Mouse (Mus musculus) cerebellum, postnatal 25 days (tissue): ENCODE measurements around the gene Sim1.
A peak's percentile ranks its signal among the peaks of the same experiment; 100 is the strongest.

Experiments
- DNase-seq, 2 experiments: peaks; one replicate each; pipeline ENCODE4 v3.0.0; 2021; ENCODE audit warnings: mixed read lengths in 2 of 2

The Sim1 gene

GRCm38 (mm10) chr10:50901601-50902475, 7.3 kb downstream of the Sim1 start:
- DNase-seq: peak in 1 of 2 experiments; percentile 32

GRCm38 (mm10) chr10:50902741-50903715, 8.5 kb downstream of the Sim1 start:
- DNase-seq: peak in 1 of 2 experiments; percentile 45

GRCm38 (mm10) chr10:50903846-50904763, 9.6 kb downstream of the Sim1 start:
- peak in 1 of 2 experiments; percentile 14 for DNase-seq

- DNase-seq: no peak
These were observed 10.5 kb downstream of the Sim1 start for GRCm38 (mm10) chr10:50904764-50905701.

- DNase-seq: no peak
These were observed 15.8 kb downstream of the Sim1 start for GRCm38 (mm10) chr10:50910400-50910799.

GRCm38 (mm10) chr10:50910861-50911410, 16.4 kb downstream of the Sim1 start:
- DNase-seq: no peak

DNA sequence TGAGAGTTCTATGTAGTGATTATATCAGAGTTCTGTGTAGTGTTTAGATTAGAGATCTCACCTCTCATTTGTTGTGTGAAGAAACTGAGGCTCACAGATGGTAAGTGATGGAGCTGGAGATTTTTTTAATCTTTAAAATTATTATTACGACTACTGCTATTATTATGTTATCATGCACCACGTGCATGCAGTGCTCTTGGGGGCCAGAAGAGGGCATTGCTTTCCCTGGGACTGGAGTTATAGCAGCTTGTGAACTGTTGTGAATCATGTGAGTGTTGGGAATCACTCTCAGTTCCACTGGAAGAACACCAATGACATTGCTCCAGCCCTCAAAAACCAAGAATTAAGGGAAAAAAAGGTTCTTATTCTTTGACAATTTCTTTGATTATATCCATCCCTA, 21.1 kb downstream of the Sim1 start:
- no peak for DNase-seq

GRCm38 (mm10) chr10:50929281-50929680, 34.7 kb downstream of the Sim1 start:
- DNase-seq: no peak

DNA sequence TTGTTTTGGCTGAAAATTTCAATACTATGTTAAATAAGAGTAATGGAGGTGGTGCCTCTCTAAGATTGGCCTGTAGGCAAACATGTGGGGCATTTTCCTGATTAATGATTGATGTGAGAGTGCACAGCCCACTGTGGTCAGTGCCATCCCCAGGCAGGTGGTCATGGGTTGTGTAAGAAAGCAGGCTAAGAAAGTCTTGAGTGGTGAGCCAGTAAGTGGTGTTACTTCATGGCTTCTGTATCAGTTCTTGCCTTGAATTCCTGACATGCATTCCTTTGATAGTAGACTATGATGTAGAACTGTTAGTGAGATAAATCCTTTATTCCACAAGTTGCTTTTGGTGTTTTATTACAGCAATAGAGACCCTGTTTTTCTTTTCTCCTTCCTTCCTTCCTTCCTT, 41.1 kb downstream of the Sim1 start:
- no peak for DNase-seq

- no peak for DNase-seq
These were observed 79.1 kb downstream of the Sim1 start for GRCm38 (mm10) chr10:50973625-50974024.

DNA sequence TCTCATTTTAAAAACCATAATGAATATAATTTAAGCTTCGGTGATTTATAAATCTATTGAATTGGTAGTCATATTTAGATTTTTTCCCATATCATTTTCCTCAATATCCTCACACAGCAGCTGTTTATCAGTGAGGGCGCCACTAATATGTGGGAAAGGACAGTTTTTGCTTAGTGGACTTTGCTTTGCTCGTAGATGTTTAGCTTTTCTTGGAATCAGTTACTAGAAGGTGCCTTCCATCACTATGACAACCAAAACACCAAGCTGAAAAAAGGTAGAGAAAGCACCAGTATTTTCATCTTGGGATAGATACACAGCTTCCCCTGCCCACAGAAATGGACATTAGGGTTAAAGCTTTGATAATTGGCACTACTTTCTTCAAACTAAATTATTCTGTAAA, 87.3 kb downstream of the Sim1 start:
- DNase-seq: no peak

GRCm38 (mm10) chr10:50983620-50984019, 89.1 kb downstream of the Sim1 start:
- no peak for DNase-seq

- no peak for DNase-seq
These were observed 113.2 kb downstream of the Sim1 start for GRCm38 (mm10) chr10:51007798-51008197.

GRCm38 (mm10) chr10:51011391-51012150, 117.0 kb downstream of the Sim1 start:
- no peak for DNase-seq

DNA sequence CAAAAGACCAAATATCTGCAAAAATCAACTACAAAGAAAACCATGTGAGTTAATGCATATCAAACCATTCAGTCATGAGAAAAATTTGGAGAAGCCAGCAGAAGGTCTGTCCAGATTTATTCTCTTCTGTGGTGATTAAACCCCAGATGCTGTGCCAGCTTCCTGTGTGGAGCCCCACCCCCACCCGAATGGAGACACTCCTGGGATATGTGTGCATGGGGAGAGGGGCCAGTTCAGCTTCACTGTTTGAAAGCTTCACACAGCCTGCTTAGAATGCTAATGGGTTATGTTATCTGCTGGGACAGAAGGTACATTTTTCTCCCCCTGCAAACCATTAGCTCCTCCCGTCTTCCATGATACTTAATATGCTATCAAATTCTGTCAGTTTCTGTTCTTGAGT, 120.3 kb downstream of the Sim1 start:
- DNase-seq: no peak

DNA sequence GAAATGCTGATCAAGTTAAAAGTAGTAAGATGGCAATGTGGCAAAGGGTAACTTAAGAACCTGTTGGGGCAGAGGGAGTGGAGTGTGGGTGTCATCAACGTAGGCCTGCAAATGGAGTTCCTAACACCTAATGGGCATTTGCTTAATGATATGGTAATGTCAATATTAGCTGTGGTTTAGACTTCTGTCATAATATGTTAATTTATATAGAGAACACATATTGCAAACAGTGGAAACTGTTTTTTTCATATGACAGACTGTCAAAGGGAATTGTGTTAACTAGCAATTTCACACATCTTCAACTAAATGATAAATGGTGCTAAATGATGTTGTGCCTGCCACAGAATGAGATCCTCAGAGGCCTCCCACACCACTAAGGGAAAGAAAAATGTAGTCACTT, 120.8 kb downstream of the Sim1 start:
- no peak for DNase-seq

DNA sequence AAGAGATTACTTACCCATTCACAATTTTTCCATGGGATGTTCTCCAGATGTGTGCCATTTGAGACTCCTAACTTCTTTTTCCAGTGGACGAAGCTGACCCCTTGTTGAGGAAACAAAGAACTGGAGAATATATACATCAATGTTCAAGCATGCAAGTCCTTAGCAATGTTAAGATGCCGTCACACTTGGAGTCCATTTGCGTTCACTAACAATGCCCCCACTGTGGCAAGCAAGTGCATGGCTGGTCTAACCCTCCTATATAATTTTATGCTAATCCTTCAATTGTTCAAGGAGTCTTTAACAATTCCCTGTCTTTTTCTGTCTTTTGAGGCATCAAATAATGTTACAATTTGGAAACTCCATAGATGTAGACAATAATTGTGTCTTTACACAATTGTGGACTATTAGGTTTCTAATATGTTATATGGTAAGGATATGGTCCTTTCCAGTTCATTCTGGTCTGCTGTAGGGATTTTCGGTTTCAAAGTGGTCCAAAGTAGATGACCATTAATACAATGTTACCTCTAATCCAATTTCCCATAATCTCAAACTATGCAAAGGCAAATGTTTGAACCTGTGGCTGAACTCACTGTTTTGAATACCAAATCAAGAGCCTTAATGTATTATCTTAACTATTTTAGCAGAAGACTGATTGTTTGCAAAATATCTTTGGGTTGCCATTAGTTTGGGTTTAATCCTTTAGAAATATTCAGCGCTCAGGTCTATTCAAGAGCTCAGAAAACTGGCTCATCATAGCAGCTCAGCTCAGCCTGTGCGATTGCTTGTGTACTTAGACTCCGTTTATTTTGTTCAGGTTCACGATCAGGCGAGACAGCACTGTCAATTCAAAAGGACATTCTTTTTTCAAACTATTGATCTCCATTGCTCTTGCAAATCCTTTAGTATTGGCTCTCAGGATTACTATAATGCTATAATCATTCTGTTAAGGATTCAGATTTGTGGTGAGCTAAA, 129.0 kb downstream of the Sim1 start:
- DNase-seq: no peak
